Comparison of ENCODE assay signal across 11 mouse cellular contexts in genomic region chr11:95540637-95541385, GRCm38 (mm10). TPM values are rescaled to one million over a fixed set of nuclear protein-coding genes. Genes with fewer than 3 reads are reported as not detected.
DNase-seq lines count a peak whose midpoint lies in the region; ATAC-seq and TF ChIP-seq lines count a peak whose summit lies in the region.
"Had no signal": no experiment of that assay in that cellular context is flagged by ENCODE, and none has a peak within 500 bp of the region (broad histone marks: within the 10 kb centered on the region; RNA-seq: fewer than 3 reads in every experiment).

No protein-coding gene starts in this region.

- intact Hi-C loops in heart, adult 2 months (cut with DNase I), result no loop called here

- no peak overlapping the region for H3K9ac ChIP-seq in heart, embryonic 11.5 days (ENCODE audit: low read depth, low read length)
- no peak overlapping the region for H3K9ac ChIP-seq in heart, adult 2 months (ENCODE audit: low read depth, low read length)
- H3K9ac ChIP-seq in lung, embryonic 16.5 days (ENCODE audit: low read length), result no peak overlapping the region
- no peak overlapping the region for H3K9ac ChIP-seq in embryonic facial prominence, embryonic 11.5 days (replicated peaks; ENCODE audit: low read length)
- H3K9ac ChIP-seq in midbrain, embryonic 16.5 days (ENCODE audit: low read depth, low read length), result no peak overlapping the region

- H3K79me2 ChIP-seq in heart, adult 2 months (replicated peaks; ENCODE audit: control insufficient read depth, insufficient read depth, low read length), result no peaks in the 10 kb centered on the region

- no peaks in the 10 kb centered on the region for H3K9me3 ChIP-seq in heart, embryonic 11.5 days (replicated peaks; ENCODE audit: control insufficient read depth, low read length)
- H3K9me3 ChIP-seq in lung, embryonic 16.5 days (ENCODE audit: control insufficient read depth, low read length), result no peaks in the 10 kb centered on the region
- H3K9me3 ChIP-seq in embryonic facial prominence, embryonic 11.5 days (replicated peaks; ENCODE audit: control insufficient read depth, low read length), result no peaks in the 10 kb centered on the region
- no peaks in the 10 kb centered on the region for H3K9me3 ChIP-seq in midbrain, embryonic 16.5 days (replicated peaks; ENCODE audit: control insufficient read depth, low read length, poor library complexity, severe bottlenecking)

- peak overlapping the region; percentile 36 for H3K4me2 ChIP-seq in heart, embryonic 11.5 days
- peak overlapping the region; percentile 29 for H3K4me2 ChIP-seq in lung, embryonic 16.5 days (ENCODE audit: low read depth, low read length)
- H3K4me2 ChIP-seq in embryonic facial prominence, embryonic 11.5 days (ENCODE audit: low read depth, low read length), result peak overlapping the region; percentile 13; the same call in 1 of the 2 replicates
- peak overlapping the region; percentile 20; the same call in 1 of the 2 replicates for H3K4me2 ChIP-seq in midbrain, embryonic 16.5 days (ENCODE audit: low read length)

- TF ChIP-seq EP300 in heart, adult 2 months (IDR thresholded peaks at IDR 0.05; ENCODE audit: insufficient read depth, low read depth, low read length), result no peak

- TF ChIP-seq POLR2A in heart, adult 2 months (IDR thresholded peaks at IDR 0.05; ENCODE audit: insufficient read depth, low read depth, low read length), result no peak

- WGBS in heart, embryonic 11.5 days (ENCODE audit: insufficient replicate concordance), result 26% methylated on average over 18 of the region's 18 CpGs
- WGBS in heart, adult 2 months, result 27% methylated on average over 18 of the region's 18 CpGs
- 14% methylated on average over 18 of the region's 18 CpGs for WGBS in lung, embryonic 16.5 days
- WGBS in embryonic facial prominence, embryonic 11.5 days, result 34% methylated on average over 18 of the region's 18 CpGs
- 36% methylated on average over 18 of the region's 18 CpGs for WGBS in midbrain, embryonic 16.5 days

- H3K27ac ChIP-seq in heart, embryonic 11.5 days (ENCODE audit: low read depth, low read length), result no peak overlapping the region
- no peak overlapping the region for H3K27ac ChIP-seq in heart, adult 2 months
- H3K27ac ChIP-seq in lung, embryonic 16.5 days (ENCODE audit: low read length), result no peak overlapping the region
- H3K27ac ChIP-seq in embryonic facial prominence, embryonic 11.5 days (replicated peaks; ENCODE audit: low read depth, low read length), result no peak overlapping the region
- H3K27ac ChIP-seq in midbrain, embryonic 16.5 days (ENCODE audit: low read length), result no peak overlapping the region

- no peak for TF ChIP-seq CTCF in heart, adult 2 months (IDR thresholded peaks at IDR 0.05)

- H3K36me3 ChIP-seq in heart, embryonic 11.5 days (ENCODE audit: control insufficient read depth, insufficient read depth, low read length), result no peaks in the 10 kb centered on the region
- H3K36me3 ChIP-seq in heart, adult 2 months (ENCODE audit: control insufficient read depth, insufficient read depth, low read length), result no peaks in the 10 kb centered on the region
- H3K36me3 ChIP-seq in lung, embryonic 16.5 days (ENCODE audit: control insufficient read depth, insufficient read depth, low read length), result no peaks in the 10 kb centered on the region
- no peaks in the 10 kb centered on the region for H3K36me3 ChIP-seq in embryonic facial prominence, embryonic 11.5 days (replicated peaks; ENCODE audit: control insufficient read depth, insufficient read depth, low read depth, low read length)
- no peaks in the 10 kb centered on the region for H3K36me3 ChIP-seq in midbrain, embryonic 16.5 days (ENCODE audit: control insufficient read depth, insufficient read depth, low read length)

- DNase-seq in heart, adult 2 months, result no peak
- DNase-seq in lung, postnatal 4 days, result no peak
- no peak for DNase-seq in embryonic facial prominence, embryonic 11.5 days (ENCODE audit: low spot score)
- no peak for DNase-seq in gastrocnemius, adult 8-10 months (ENCODE audit: low spot score in 2 of 2)
- DNase-seq: embryo, embryonic 11 days; kidney, adult 18-20 months had no signal

- peaks cover 17% of the 10 kb centered on the region; the same call in 1 of the 2 replicates for H3K4me1 ChIP-seq in heart, embryonic 11.5 days (ENCODE audit: control insufficient read depth, insufficient read depth, low read length)
- H3K4me1 ChIP-seq in heart, adult 2 months (ENCODE audit: control insufficient read depth, insufficient read depth, low read length), result no peaks in the 10 kb centered on the region
- H3K4me1 ChIP-seq in lung, embryonic 16.5 days (replicated peaks; ENCODE audit: control insufficient read depth, insufficient read depth, low read length), result peaks cover 4% of the 10 kb centered on the region
- H3K4me1 ChIP-seq in embryonic facial prominence, embryonic 11.5 days (ENCODE audit: control insufficient read depth, insufficient read depth, low read length), result no peaks in the 10 kb centered on the region
- H3K4me1 ChIP-seq in midbrain, embryonic 16.5 days (ENCODE audit: control insufficient read depth, insufficient read depth, low read length), result peaks cover 4% of the 10 kb centered on the region; the same call in 1 of the 2 replicates

- ATAC-seq in heart, embryonic 11.5 days (replicated peaks; ENCODE audit: insufficient number of reproducible peaks, low FRiP score, low TSS enrichment), result no peak
- ATAC-seq in lung, embryonic 16.5 days (ENCODE audit: low read depth), result no peak; the same call in 1 of the 2 replicates
- ATAC-seq in embryonic facial prominence, embryonic 11.5 days (replicated peaks; ENCODE audit: insufficient number of reproducible peaks, low FRiP score, low TSS enrichment, low read depth), result no peak
- ATAC-seq in midbrain, embryonic 16.5 days, result no peak
- ATAC-seq in activated CD4-positive, CD25-positive, alpha-beta regulatory T cell, adult 4 months, result no peak

- no peak overlapping the region for H3K4me3 ChIP-seq in heart, embryonic 11.5 days (ENCODE audit: low read depth, low read length)
- no peak overlapping the region for H3K4me3 ChIP-seq in heart, adult 2 months
- H3K4me3 ChIP-seq in lung, embryonic 16.5 days (ENCODE audit: low read length), result no peak overlapping the region
- H3K4me3 ChIP-seq in embryonic facial prominence, embryonic 11.5 days (ENCODE audit: low read depth, low read length), result no peak overlapping the region
- no peak overlapping the region for H3K4me3 ChIP-seq in midbrain, embryonic 16.5 days (ENCODE audit: low read depth, low read length)

- peaks cover 9% of the 10 kb centered on the region for H3K27me3 ChIP-seq in heart, embryonic 11.5 days (ENCODE audit: control insufficient read depth, insufficient read depth, low read length)
- H3K27me3 ChIP-seq in heart, adult 2 months (ENCODE audit: control insufficient read depth, insufficient read depth, low read length), result no peaks in the 10 kb centered on the region
- no peaks in the 10 kb centered on the region for H3K27me3 ChIP-seq in lung, embryonic 16.5 days (ENCODE audit: control insufficient read depth, insufficient read depth, low read depth, low read length)
- no peaks in the 10 kb centered on the region for H3K27me3 ChIP-seq in embryonic facial prominence, embryonic 11.5 days (ENCODE audit: control insufficient read depth, insufficient read depth, low read length)
- H3K27me3 ChIP-seq in midbrain, embryonic 16.5 days (ENCODE audit: control insufficient read depth, insufficient read depth, low read depth, low read length), result no peaks in the 10 kb centered on the region

RNA-seq across cellular contexts. Expression of gene Nxph3, which starts 26.4 kb away (rescaled TPM):
- 0.24 and 0.39 TPM in 2 replicates for polyA plus RNA-seq in heart, embryonic 11.5 days (2014; fragmentation: Nextera tagmentation; extraction: Ambion mirVana)
- under 1 TPM; 0.55 to 0.73 TPM for total RNA-seq in heart, adult 2 months (2021)
- polyA plus RNA-seq in heart, adult 2 months (2012; rRNA removed), result 0.57 and 0.76 TPM in 2 replicates
- 0.19 TPM in 1 of 2 replicates, not detected in the other for polyA plus RNA-seq in lung, embryonic 16.5 days (2015; fragmentation: Nextera tagmentation; extraction: Ambion mirVana)
- 0.61 and 0.98 TPM in 2 replicates for polyA plus RNA-seq in embryonic facial prominence, embryonic 11.5 days (2014; fragmentation: Nextera tagmentation; extraction: Ambion mirVana)
- polyA plus RNA-seq in midbrain, embryonic 16.5 days (2015; fragmentation: Nextera tagmentation; extraction: Ambion mirVana), result 3.3 and 4.6 TPM in 2 replicates
- under 1 TPM; 0.13 to 0.45 (median 0.30) TPM for total RNA-seq in gastrocnemius, adult 8-10 months (2022)
- not detected for polyA plus RNA-seq in activated CD4-positive, CD25-positive, alpha-beta regulatory T cell, adult 4 months (2017; shearing (Covaris generic))
- total RNA-seq: megakaryocyte-erythroid progenitor cell, adult 5-6 weeks had no signal

RNA-seq across cellular contexts. Expression of gene Ngfr, which starts 46.7 kb away (rescaled TPM):
- 3.6 TPM in 2 replicates for polyA plus RNA-seq in heart, embryonic 11.5 days (2014; fragmentation: Nextera tagmentation; extraction: Ambion mirVana)
- total RNA-seq in heart, adult 2 months (2021), result 1 to 10 TPM in 1 of 2 experiments, under 1 TPM in 1; 0.26 to 1.0 TPM
- 2.2 and 2.7 TPM in 2 replicates for polyA plus RNA-seq in heart, adult 2 months (2012; rRNA removed)
- polyA plus RNA-seq in lung, embryonic 16.5 days (2015; fragmentation: Nextera tagmentation; extraction: Ambion mirVana), result 4.3 and 4.6 TPM in 2 replicates
- polyA plus RNA-seq in embryonic facial prominence, embryonic 11.5 days (2014; fragmentation: Nextera tagmentation; extraction: Ambion mirVana), result 13.7 and 13.9 TPM in 2 replicates
- polyA plus RNA-seq in midbrain, embryonic 16.5 days (2015; fragmentation: Nextera tagmentation; extraction: Ambion mirVana), result 10.2 and 10.8 TPM in 2 replicates
- 1 to 10 TPM in 1 of 4 experiments, under 1 TPM in 3; 0.12 to 1.0 (median 0.29) TPM for total RNA-seq in gastrocnemius, adult 8-10 months (2022)
- not detected for polyA plus RNA-seq in activated CD4-positive, CD25-positive, alpha-beta regulatory T cell, adult 4 months (2017; shearing (Covaris generic))
- total RNA-seq: megakaryocyte-erythroid progenitor cell, adult 5-6 weeks had no signal
